Mouse (Mus musculus): ENCODE results near the gene Nlgn2. TPM values are rescaled to one million over a fixed set of nuclear protein-coding genes. Genes with fewer than 3 reads are reported as not detected.

Gene Nlgn2
- total RNA-seq, 1 experiment from 2014 or later: 18.6 TPM

GRCm38 (mm10) chr11:69828832-69829231 lies 8.8 kb downstream of the Nlgn2 start:
- no peak for DNase-seq

GRCm38 (mm10) chr11:69823456-69823855 lies 14.1 kb downstream of the Nlgn2 start:
- no peak for DNase-seq

- DNase-seq: no peak
Measured at GRCm38 (mm10) chr11:69822080-69822479, 15.5 kb downstream of the Nlgn2 start, which contains the start of gene Spem1. Spem1 (minus strand) TSS chr11:69822180.

GRCm38 (mm10) chr11:69818871-69819270 lies 18.7 kb downstream of the Nlgn2 start:
- DNase-seq: no peak

GRCm38 (mm10) chr11:69818365-69818764 lies 19.2 kb downstream of the Nlgn2 start, which contains the start of gene Spem2:
Spem2 (minus strand) TSS chr11:69818465.
- no peak for DNase-seq

GRCm38 (mm10) chr11:69816520-69816919 lies 21.1 kb downstream of the Nlgn2 start:
- no peak for DNase-seq

GRCm38 (mm10) chr11:69815155-69815554 lies 22.4 kb downstream of the Nlgn2 start, which contains the start of gene Gm39566:
Gm39566 (minus strand) TSS chr11:69815298.
- DNase-seq: no peak

- DNase-seq: no peak
Measured at GRCm38 (mm10) chr11:69810280-69810679, 27.3 kb downstream of the Nlgn2 start.

- DNase-seq: no peak
Measured at GRCm38 (mm10) chr11:69807641-69808040, 29.9 kb downstream of the Nlgn2 start.

GRCm38 (mm10) chr11:69806378-69806777 lies 31.2 kb downstream of the Nlgn2 start:
- DNase-seq: no peak

- DNase-seq: no peak
Measured at GRCm38 (mm10) chr11:69804972-69805909, 32.3 kb downstream of the Nlgn2 start, which contains the start of gene Tmem102. Tmem102 (minus strand) TSS chr11:69805624.

- DNase-seq: no peak
Measured at GRCm38 (mm10) chr11:69804652-69804940, 33.0 kb downstream of the Nlgn2 start.

- DNase-seq: peak; percentile 83
Measured at GRCm38 (mm10) chr11:69803786-69804651, 33.6 kb downstream of the Nlgn2 start.

- DNase-seq: no peak
Measured at GRCm38 (mm10) chr11:69803328-69803727, 34.3 kb downstream of the Nlgn2 start.

GRCm38 (mm10) chr11:69802648-69803105 lies 34.9 kb downstream of the Nlgn2 start:
- peak; percentile 94 for DNase-seq

GRCm38 (mm10) chr11:69801379-69801977 lies 36.1 kb downstream of the Nlgn2 start, which contains the start of gene Fgf11:
Fgf11 (minus strand) TSS chr11:69801857.
- DNase-seq: no peak

GRCm38 (mm10) chr11:69800392-69801197 lies 37.0 kb downstream of the Nlgn2 start:
- DNase-seq: peak; percentile 67

GRCm38 (mm10) chr11:69800138-69800391 lies 37.5 kb downstream of the Nlgn2 start:
- DNase-seq: peak; percentile 41

- no peak for DNase-seq
Measured at GRCm38 (mm10) chr11:69799394-69800137, 38.0 kb downstream of the Nlgn2 start.

- no peak for DNase-seq
Measured at GRCm38 (mm10) chr11:69797924-69798323, 39.7 kb downstream of the Nlgn2 start.

- DNase-seq: no peak
Measured at GRCm38 (mm10) chr11:69795983-69796435, 41.6 kb downstream of the Nlgn2 start.
